Mouse (Mus musculus) lung, embryonic 16.5 days (tissue): Measurements from ENCODE around the gene Gm6588. TPM values are rescaled to one million over a fixed set of nuclear protein-coding genes. Genes with fewer than 3 reads are reported as not detected.

Source experiments
- ATAC-seq: fragments of 200-750 bp; cut with Nextera tagmentation; 2 replicates; pipeline ENCODE4 v1.8.0; 2017; ENCODE audit warnings: low read depth, mild to moderate bottlenecking, moderate library complexity
- H3K27ac ChIP-seq: fragments of 300-500 bp; sonication (generic); 2 replicates; pipeline ENCODE4 v1.5.1; 2014; ENCODE audit warnings: mild to moderate bottlenecking, control low read depth, low read length
- H3K27me3 ChIP-seq: fragments of 300-500 bp; sonication (generic); 2 replicates; pipeline ENCODE4 v1.6.1; 2014; ENCODE audit warnings: low read depth, low read length, mixed read lengths; ENCODE audit not compliant: control insufficient read depth, insufficient read depth
- H3K36me3 ChIP-seq: fragments of 300-500 bp; sonication (generic); 2 replicates; pipeline ENCODE4 v1.6.1; 2014; ENCODE audit warnings: low read length; ENCODE audit not compliant: control insufficient read depth, insufficient read depth
- H3K4me1 ChIP-seq: fragments of 300-500 bp; sonication (generic); replicated peaks from 2 replicates; pipeline ENCODE4 v1.6.1; 2014; ENCODE audit warnings: low read length, mixed read lengths; ENCODE audit not compliant: control insufficient read depth, insufficient read depth
- H3K4me2 ChIP-seq: fragments of 300-500 bp; sonication (generic); 2 replicates; pipeline ENCODE4 v1.6.1; 2014; ENCODE audit warnings: low read depth, low read length, control low read depth
- H3K4me3 ChIP-seq: fragments of 300-500 bp; sonication (generic); 2 replicates; pipeline ENCODE4 v1.5.1; 2014; ENCODE audit warnings: mild to moderate bottlenecking, low read length, control low read depth
- H3K9ac ChIP-seq: fragments of 300-500 bp; sonication (generic); 2 replicates; pipeline ENCODE4 v1.6.1; 2014; ENCODE audit warnings: low read length, control low read depth
- H3K9me3 ChIP-seq: fragments of 300-500 bp; sonication (generic); 2 replicates; pipeline ENCODE4 v1.6.1; 2016; ENCODE audit warnings: low read length; ENCODE audit not compliant: control insufficient read depth
- WGBS: fragments of 180-500 bp; shearing (Covaris S2); extraction: QIAGEN DNeasy Blood & Tissue Kit; methylation state at CpG from one replicate; pipeline ENCODE4 v1.1.7; 2014; 5-methylcytosine and 5-hydroxymethylcytosine counted together
- polyA plus RNA-seq: library from polyadenylated mRNA; unstranded; fragments of >200 nt; fragmentation: Nextera tagmentation; extraction: Ambion mirVana; gene quantifications from 2 replicates; pipeline ENCODE4 v1.2.1, GENCODE M21; 2015

Gm6588 gene
- polyA plus RNA-seq, 1 experiment from 2014 or later, result not detected

- H3K27me3 ChIP-seq, result no peaks in the 10 kb centered on the region
- H3K9ac ChIP-seq, result no peak overlapping the region
- no peak for ATAC-seq
- H3K4me2 ChIP-seq, result no peak overlapping the region
- no peak overlapping the region for H3K4me3 ChIP-seq
- H3K9me3 ChIP-seq, result no peaks in the 10 kb centered on the region
- H3K27ac ChIP-seq, result no peak overlapping the region
- 29% methylated on average over 13 of the region's 13 CpGs for WGBS
- H3K4me1 ChIP-seq, result no peaks in the 10 kb centered on the region
- no peaks in the 10 kb centered on the region for H3K36me3 ChIP-seq
Measured at GRCm38 (mm10) chr5:112484924-112485715, 35.9 kb downstream of the Gm6588 start.

DNA sequence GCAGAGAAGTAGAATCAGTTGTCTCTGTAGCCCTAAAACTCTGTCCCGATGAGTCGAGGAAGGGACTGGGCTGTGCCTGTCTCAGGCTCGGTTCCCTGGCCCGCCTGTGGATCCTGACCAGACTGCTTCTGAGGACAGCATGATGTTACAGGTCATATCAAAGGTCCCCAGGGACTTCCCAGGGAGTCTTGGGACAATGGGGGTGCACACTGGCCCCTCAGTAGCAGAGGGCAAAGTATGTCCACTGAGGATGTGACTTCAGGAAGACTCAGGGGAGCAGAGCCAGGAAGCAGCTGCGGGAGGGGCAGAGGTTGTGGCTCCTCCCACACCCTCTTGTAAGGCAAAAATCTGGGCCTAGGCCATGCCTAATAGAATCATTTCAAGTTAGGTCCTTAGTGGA lies 37.2 kb downstream of the Gm6588 start:
- Histone ChIP-seq H3K4me2 (no peak overlapping the region), H3K9me3 (no peaks in the 10 kb centered on the region), H3K4me3 (no peak overlapping the region), H3K9ac (no peak overlapping the region), H3K4me1 (no peaks in the 10 kb centered on the region), H3K36me3 (no peaks in the 10 kb centered on the region), H3K27ac (no peak overlapping the region), H3K27me3 (no peaks in the 10 kb centered on the region)
- no peak for ATAC-seq
- 47% methylated on average over 5 of the region's 5 CpGs for WGBS

DNA sequence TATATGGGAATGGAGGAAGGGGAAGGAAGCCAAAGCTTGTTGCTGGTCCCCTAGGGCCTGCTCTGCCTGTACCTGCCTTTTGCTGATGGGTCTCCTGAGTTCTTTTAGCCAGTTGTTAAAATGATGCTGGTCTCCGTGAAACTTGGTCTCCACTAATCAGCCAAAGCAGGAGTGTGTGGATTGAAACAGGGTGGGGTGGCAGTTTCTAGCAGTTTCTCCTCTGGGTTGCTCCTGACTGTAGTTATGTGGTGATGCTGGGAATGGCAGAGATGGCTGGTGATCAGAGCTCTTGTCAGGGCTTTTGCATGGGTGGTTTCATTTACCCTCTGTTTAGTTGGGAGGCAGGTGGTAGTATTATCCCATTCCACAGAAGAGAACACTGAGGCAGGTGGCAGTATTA lies 38.3 kb downstream of the Gm6588 start:
- ATAC-seq, result no peak
- WGBS, result 91% methylated on average over 1 of the region's 1 CpGs
- no peaks in the 10 kb centered on the region for H3K27me3 ChIP-seq

DNA sequence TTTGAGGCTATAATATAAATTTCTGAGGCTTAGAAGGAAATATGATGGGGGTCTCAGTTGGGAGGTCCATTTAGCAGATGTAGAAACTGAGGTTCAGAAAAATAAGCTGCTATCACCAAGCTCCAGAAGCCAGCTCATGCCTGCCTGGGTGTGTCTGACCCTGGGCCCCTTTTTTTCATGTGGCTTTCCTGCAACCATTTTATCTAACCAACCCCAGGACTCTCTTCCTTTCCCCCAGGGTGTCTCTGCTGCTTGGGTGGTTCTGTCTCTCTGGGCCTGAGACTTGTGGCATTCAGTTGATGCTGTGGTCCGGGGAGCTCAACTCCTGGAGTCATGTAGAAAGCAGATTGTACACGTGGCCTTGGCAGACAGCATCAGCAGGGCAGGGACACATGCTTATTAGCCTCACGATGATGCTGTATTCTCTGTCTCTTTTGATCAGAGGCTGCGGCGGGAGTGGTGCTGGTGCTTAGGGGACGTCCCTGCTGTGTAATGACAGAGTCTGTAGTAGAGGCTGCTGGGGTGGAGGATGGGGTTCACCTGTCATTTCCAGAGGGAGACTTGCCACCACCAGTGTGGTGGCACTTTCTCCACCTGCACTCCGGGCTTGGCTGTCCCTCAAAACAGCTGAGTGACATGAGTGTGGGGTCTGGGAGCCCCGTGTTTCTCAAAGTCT lies 39.0 kb downstream of the Gm6588 start:
- H3K4me3 ChIP-seq, result no peak overlapping the region
- ATAC-seq, result no peak
- no peaks in the 10 kb centered on the region for H3K4me1 ChIP-seq
- H3K27ac ChIP-seq, result no peak overlapping the region
- no peak overlapping the region for H3K4me2 ChIP-seq
- no peaks in the 10 kb centered on the region for H3K27me3 ChIP-seq
- no peaks in the 10 kb centered on the region for H3K36me3 ChIP-seq
- WGBS, result 70% methylated on average over 8 of the region's 8 CpGs
- no peaks in the 10 kb centered on the region for H3K9me3 ChIP-seq
- no peak overlapping the region for H3K9ac ChIP-seq

More for the DNA sequence above, 38.3 kb downstream of the Gm6588 start:
- Histone ChIP-seq H3K9me3 (no peaks in the 10 kb centered on the region), H3K4me1 (no peaks in the 10 kb centered on the region), H3K9ac (no peak overlapping the region), H3K27ac (no peak overlapping the region), H3K36me3 (no peaks in the 10 kb centered on the region), H3K4me2 (no peak overlapping the region), H3K4me3 (no peak overlapping the region)

DNA sequence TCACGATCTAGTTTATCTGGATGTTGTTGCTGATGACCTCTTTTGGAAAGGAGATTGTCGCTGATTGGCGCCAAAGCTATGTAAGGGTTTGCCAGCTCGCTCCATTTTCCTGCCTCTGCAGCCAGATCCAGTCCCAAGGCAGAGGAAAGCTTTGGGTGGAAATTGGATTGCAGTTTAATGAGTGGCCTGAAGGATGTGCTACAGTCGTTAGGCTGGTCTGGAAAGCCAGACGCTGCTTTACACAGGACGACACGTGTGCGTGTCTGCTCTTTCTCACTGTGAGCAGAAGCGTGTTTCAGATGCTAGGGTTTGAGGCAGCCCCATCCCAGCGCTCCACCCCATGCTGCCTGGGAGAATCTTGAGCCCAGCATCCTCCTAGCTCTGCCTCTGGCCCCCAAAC lies 42.3 kb downstream of the Gm6588 start:
- Histone ChIP-seq H3K9ac (no peak overlapping the region), H3K4me2 (no peak overlapping the region), H3K4me1 (0 out of 2 replicates have a peak, but pooled peaks cover 2% of the 10 kb centered on the region), H3K9me3 (no peaks in the 10 kb centered on the region), H3K36me3 (no peaks in the 10 kb centered on the region), H3K4me3 (no peak overlapping the region), H3K27ac (no peak overlapping the region), H3K27me3 (no peaks in the 10 kb centered on the region)
- WGBS, result 61% methylated on average over 11 of the region's 11 CpGs
- no peak for ATAC-seq

DNA sequence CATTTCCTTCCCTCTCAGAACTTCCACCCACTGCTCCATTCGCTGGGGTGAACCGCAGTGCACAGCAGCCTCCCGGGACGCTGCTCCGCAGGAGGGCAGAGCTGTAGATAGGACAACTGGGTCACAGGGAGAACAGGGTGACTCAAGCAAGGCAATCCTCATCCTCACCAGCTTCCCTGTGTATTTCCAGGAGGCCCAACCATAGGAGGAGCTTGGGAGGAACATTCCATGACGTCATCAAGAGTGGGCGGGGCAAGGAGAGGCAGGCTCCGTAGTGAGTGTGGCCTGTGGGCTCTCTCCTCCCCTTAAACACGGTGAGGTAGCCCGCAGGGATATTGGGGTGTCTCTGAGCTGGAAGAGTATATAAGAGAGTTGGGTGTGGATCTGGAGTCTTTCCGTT lies 44.3 kb downstream of the Gm6588 start:
- no peak overlapping the region for H3K4me2 ChIP-seq

DNA sequence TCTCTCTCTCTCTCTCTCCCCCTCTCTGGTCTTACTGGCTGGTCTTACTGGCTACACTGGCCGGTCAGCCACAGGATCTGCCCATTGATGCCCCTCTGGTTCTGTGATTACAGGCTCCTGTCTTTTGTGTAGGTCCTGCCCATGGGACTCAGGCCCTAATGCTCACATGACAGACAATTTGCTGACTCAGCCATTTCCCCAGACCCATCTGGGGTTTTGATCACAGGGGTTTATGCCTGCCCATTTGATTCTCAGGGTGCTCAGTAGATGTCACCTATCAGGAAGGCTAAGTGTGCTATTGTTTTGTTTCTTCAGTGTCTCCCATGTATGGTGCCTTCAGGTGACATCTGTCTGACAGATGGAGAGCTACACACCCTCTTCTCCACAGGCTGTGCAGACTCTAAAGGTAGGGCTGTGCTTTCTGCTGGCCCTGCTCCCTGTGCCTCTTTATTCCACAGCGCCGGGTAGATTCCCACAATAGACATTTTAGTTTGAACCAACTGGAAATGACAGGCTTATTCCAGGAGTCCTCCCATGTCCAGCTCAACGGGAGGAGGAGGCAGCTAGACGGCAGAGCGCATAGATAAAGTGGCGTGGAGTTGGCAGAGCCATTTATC lies 47.6 kb downstream of the Gm6588 start:
- Histone ChIP-seq H3K27me3 (no peaks in the 10 kb centered on the region), H3K4me1 (peaks cover 4% of the 10 kb centered on the region; the same call in 1 of the 2 replicates), H3K4me3 (no peak overlapping the region), H3K9me3 (no peaks in the 10 kb centered on the region), H3K4me2 (no peak overlapping the region), H3K27ac (no peak overlapping the region), H3K36me3 (no peaks in the 10 kb centered on the region), H3K9ac (no peak overlapping the region)
- 63% methylated on average over 7 of the region's 7 CpGs for WGBS
- ATAC-seq, result no peak

More for the DNA sequence above, 44.3 kb downstream of the Gm6588 start:
- ATAC-seq, result peak; percentile 72
- H3K36me3 ChIP-seq, result no peaks in the 10 kb centered on the region
- 0 out of 2 replicates have a peak, but pooled peaks cover 2% of the 10 kb centered on the region for H3K4me1 ChIP-seq
- 28% methylated on average over 11 of the region's 11 CpGs for WGBS
- no peaks in the 10 kb centered on the region for H3K27me3 ChIP-seq
- no peaks in the 10 kb centered on the region for H3K9me3 ChIP-seq
- H3K4me3 ChIP-seq, result no peak overlapping the region
- H3K27ac ChIP-seq, result no peak overlapping the region
- no peak overlapping the region for H3K9ac ChIP-seq

- H3K4me3 ChIP-seq, result no peak overlapping the region
- H3K9me3 ChIP-seq, result no peaks in the 10 kb centered on the region
- 54% methylated on average over 13 of the region's 13 CpGs for WGBS
- H3K9ac ChIP-seq, result no peak overlapping the region
- H3K27ac ChIP-seq, result no peak overlapping the region
- H3K4me1 ChIP-seq, result peaks cover 2% of the 10 kb centered on the region; the same call in 1 of the 2 replicates
- no peak overlapping the region for H3K4me2 ChIP-seq
- ATAC-seq, result 0 out of 2 replicates have a peak, but pooled peaks have one; percentile 49
- no peaks in the 10 kb centered on the region for H3K27me3 ChIP-seq
- no peaks in the 10 kb centered on the region for H3K36me3 ChIP-seq
Measured at GRCm38 (mm10) chr5:112498921-112499917, 50.0 kb downstream of the Gm6588 start.
